Mouse (Mus musculus): ENCODE data around the gene Il34.

The Il34 gene

GRCm38 (mm10) chr8:110740629-110741175 lies 65.0 kb downstream of the Il34 start:
- no peak for DNase-seq (ENCODE audit: low spot score in 2 of 2)

- peak in 1 of 2 experiments; percentile 11 for DNase-seq (ENCODE audit: low spot score in 2 of 2)
These were observed 67.0 kb downstream of the Il34 start for GRCm38 (mm10) chr8:110738591-110739195.

DNA sequence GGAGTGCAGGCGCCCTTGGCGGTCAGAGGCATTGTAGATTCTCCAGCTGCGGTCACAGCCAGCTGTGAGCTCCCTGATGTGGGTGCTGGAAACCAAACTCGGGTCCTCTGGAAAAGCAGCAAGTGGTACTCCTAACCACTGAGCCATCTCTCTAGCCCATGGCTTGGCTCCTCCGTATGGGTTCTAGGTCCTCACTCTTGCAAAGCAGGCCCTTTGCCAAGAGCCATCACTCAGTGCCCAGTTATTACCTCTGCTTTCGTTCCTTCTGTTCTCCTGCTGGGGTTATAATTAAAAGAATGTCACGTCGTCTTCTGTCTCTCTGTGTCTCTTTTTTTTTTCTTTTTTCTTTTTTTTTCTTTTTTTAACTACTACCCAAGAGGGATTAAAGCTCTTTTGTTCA lies 72.7 kb downstream of the Il34 start:
- no peak for DNase-seq (ENCODE audit: low spot score in 2 of 2)

- DNase-seq (ENCODE audit: low spot score in 2 of 2) = no peak
These were observed 74.3 kb downstream of the Il34 start for GRCm38 (mm10) chr8:110731346-110731859.

DNA sequence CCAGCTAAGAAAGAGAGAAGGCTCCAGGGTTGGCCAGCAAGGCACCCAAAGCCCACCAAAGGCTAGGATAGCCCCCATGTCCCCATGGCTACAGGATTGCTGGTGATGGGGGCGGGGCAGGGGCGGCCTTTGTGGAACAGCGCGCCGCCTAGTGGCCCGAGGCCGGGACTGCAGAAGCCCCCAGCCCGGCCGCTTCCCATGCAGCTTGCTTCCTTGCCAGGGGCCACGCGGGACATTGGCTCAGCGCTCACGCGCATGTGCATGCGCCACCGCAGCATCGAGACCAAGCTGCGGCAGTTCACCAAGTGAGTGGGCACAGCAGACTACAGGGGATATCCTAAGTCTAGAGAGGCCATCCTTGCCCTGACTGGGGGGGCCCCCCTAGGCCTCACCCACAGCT lies 78.8 kb downstream of the Il34 start:
- peak in 1 of 2 experiments; percentile 59 for DNase-seq (ENCODE audit: low spot score in 2 of 2)

DNA sequence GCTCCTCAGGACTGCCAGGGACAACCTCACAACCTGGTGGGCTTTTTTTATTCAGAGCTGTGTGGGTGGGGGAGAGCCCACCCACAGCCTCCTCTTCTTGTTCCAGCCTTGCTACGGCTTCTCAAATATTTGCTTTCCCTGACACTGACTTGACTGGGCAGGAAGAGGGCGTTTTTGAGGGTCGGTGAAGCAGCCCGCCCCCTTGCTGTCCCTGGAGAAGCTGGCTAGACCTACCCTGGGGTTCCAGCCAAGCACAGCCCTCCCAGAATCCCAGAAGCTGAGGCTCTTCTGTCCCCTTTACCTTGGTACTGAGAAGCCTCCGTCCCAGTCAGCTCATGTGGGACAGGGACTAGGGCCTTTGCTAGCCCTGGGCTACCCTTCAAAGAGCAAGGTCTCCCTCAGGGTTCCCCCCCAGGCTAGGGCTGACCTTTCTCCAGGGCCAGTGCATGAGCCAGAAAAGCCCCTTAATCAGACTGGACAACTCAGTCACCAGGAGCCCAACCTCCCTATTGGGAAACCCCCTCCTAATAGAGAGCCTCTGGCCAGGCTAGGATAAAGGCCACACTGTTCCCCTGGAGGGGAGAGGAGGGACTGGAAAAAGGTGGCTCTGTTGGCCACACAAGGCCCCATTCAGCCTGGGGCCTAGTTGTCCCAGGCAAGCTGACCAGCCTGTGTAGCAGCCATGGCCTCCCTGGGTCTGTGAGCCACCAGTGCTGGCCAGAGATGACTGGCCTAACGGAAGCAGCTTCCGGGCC lies 80.5 kb downstream of the Il34 start:
- peak in 1 of 2 experiments; percentile 66 for DNase-seq (ENCODE audit: low spot score in 2 of 2)

- DNase-seq (ENCODE audit: low spot score in 2 of 2) = no peak
These were observed 81.2 kb downstream of the Il34 start for GRCm38 (mm10) chr8:110724493-110724892.

DNA sequence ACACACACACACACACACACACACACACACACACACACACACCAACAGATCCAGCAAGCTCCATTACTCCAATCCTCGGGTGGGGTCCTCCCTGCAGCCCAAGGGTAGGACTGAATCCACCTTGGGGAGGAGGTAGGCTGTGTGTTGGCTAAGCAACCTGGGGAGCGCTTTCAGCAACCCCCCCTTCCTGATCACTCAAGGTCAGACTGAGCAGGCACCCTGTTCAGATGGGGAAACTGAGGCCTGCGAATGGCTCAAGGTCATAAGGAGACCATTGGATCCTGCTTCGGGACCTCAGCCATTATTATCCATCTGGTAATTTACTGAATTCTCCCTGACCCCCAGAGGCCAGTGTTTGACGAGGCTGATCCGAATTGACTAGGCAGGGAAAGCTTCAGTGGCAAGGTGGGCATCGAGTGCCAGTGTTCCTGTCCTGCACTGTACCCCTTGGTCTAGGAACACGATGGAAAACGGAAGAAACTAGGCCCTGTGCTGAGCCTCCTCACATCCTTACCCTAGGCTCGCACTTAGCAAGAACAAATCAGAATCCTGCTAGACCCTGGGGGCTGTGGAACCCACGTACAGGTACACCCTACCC lies 83.2 kb downstream of the Il34 start:
- no peak for DNase-seq (ENCODE audit: low spot score in 2 of 2)

DNA sequence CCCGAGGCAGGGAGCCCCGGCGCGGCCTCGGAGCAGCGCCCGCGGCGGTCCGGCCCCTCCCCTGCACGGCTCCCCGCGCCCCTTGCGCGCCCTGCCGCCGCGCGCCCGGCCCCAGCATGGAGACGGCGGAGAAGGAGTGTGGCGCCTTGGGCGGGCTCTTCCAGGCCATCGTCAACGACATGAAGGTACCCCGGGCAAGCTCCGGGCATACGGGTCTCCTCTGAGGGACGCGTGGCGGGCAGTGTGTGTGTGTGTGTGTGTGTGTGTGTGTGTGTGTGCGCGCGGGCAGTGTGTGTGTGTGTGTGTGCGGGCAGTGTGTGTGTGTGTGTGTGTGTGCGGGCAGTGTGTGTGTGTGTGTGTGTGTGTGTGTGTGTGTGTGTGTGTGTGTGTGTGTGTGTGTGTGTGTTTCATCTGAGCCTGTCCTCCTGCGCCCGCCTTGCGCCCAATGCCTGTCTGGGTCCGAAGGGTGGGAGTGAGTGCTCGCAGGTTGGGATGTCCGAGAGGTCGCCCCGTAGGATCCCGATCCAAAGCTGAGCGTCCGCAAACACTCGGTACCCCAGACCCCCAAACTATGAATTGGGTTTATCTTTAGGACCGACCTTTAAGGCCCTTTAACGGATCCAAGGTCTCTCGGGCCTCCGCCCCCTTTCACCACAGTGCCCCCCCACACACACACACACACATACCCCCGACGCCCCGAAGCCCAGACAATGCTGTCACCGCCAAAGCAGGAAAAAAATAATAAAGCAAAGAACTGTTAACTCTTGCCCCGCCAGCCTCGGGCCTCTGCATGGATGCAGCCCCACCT lies 83.9 kb downstream of the Il34 start:
- no peak for DNase-seq (ENCODE audit: low spot score in 2 of 2)

DNA sequence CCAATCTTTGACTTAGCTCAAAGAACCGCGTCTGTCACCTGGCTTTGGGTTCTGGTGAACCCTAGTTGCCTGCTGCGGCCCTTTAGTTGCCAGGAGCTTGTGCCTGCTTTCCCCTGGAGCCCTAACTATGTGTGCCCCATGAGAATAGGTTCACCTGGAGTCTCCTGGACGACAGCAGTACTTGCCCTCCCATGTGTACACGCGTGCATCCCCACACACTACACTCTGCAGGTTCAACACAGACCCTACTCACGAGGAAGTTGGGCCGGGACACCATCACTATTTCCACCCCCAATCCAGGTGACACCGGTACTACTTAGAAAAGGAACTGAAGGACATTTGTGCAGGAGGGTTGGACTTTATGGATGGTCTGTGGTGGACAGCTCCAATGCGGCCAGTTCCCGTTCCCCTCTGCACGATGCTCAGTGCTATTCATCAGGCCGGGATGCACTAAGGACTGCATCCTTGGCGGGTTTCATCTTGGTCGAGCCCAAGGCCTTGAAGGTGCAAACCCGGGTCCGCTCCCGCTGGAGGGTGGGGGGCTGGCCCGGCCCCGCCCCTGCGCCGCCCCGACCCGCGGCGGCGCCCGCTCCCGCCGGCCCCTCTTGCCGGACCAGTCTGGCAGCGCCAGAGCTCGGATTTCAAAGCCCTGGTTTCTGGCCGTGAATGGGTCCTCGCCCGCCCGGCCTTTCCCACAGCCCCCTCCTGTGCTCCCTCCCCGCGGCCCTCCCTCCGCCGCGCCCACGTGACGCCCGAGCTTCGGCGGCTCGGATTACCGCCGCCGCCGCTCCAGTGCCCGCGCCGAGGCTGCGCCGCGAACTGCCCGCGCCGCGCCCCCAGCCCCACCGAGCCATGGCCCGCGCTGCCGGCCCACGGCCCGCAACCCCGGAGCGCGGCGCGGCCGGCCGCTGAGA lies 84.8 kb downstream of the Il34 start, which contains the start of gene Mtss1l:
Gene Mtss1l (plus strand): TSS at position 792 of the 914 bp plus-strand sequence.
- peak in 1 of 2 experiments; percentile 66 for DNase-seq (ENCODE audit: low spot score in 2 of 2)

GRCm38 (mm10) chr8:110719898-110720653 lies 85.6 kb downstream of the Il34 start:
- no peak for DNase-seq (ENCODE audit: low spot score in 2 of 2)

GRCm38 (mm10) chr8:110718969-110719670 lies 86.6 kb downstream of the Il34 start:
- no peak for DNase-seq (ENCODE audit: low spot score in 2 of 2)

GRCm38 (mm10) chr8:110718209-110718968 lies 87.3 kb downstream of the Il34 start:
- no peak for DNase-seq (ENCODE audit: low spot score in 2 of 2)

DNA sequence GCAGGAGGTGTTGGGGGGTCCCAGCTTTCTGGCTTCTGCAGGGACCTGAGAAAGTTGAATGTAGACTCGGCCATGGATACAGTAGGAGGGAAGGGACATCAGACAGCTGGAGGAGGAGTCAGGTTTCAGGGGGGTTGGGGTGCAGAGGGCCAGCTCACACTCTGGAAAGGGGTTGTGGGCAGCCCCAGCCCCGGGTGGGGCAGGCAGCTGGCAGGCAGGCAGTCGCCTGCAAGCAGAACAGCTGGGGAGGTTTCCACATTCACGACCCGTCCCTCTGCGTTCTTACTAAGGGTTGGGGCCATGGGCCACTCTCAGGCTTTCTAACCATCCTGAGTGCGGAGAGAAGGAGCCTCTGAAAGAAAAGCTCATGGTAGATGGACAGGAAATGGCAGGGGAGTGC lies 88.6 kb downstream of the Il34 start:
- no peak for DNase-seq (ENCODE audit: low spot score in 2 of 2)

- DNase-seq (ENCODE audit: low spot score in 2 of 2) = peak; percentile 57 to 78
These were observed 89.6 kb downstream of the Il34 start for GRCm38 (mm10) chr8:110716075-110716474.

DNA sequence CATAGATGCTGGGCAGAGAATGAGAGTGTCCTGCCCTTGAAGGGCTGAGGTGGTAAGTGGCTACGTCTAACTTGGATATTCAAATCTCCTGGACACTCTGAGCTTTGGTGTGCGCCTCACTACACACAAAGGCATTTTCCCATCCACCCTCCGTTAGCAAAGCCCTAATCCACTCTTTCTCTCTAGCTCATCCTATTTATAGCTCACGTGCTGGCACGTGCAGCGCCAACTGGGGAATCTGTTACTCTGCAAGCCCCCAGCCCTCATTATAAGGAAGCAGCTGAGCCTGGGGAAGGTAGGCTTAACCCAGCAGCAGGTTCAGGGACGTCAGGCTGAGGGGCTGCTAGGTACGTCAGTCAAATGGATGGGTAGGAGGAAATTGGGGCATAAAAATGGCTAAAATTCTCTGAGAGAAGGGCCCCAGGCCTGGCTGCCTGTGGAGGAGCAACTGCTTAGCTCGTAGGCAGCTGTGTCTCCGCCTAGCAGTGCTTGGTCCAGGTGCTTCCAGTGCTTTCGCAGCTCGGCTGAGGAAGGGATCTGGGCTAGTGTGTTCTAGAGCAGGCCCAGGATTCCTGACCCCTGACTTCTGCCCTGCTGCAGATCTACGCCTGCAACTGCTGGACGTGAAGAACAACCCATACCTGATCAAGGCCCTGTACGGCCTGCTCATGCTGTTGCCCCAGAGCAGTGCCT lies 90.8 kb downstream of the Il34 start:
- DNase-seq (ENCODE audit: low spot score in 2 of 2) = no peak

GRCm38 (mm10) chr8:110713073-110713472 lies 92.7 kb downstream of the Il34 start:
- DNase-seq (ENCODE audit: low spot score in 2 of 2) = no peak

All from frontal cortex, postnatal 14 days (tissue).